Mouse (Mus musculus): Measurements from ENCODE around the gene Ndc80. TPM values are rescaled to one million over a fixed set of nuclear protein-coding genes. Genes with fewer than 3 reads are reported as not detected.
"Not testable (repeated sequence)": the region's sequence is repeated elsewhere in the genome, so short reads cannot be mapped to it uniquely, and the experiment has no call there.

Gene Ndc80
- polyA plus RNA-seq, 1 experiment from 2014 or later = 60.6 TPM

- DNase-seq (ENCODE audit: low spot score) = peak; percentile 55
Observed at GRCm38 (mm10) chr17:71479381-71479901, 47.2 kb downstream of the Ndc80 start.

GRCm38 (mm10) chr17:71477481-71477880 is 49.2 kb downstream of the Ndc80 start:
- DNase-seq (ENCODE audit: low spot score) = no peak

- no peak for DNase-seq (ENCODE audit: low spot score)
Observed at GRCm38 (mm10) chr17:71476346-71477020, 50.2 kb downstream of the Ndc80 start.

- DNase-seq (ENCODE audit: low spot score) = peak; percentile 71
Observed at GRCm38 (mm10) chr17:71475705-71476089, 51.0 kb downstream of the Ndc80 start.

GRCm38 (mm10) chr17:71474762-71475704 is 51.6 kb downstream of the Ndc80 start, which contains the start of gene Smchd1:
Gene Smchd1, minus strand, starts transcription at chr17:71475343.
- DNase-seq (ENCODE audit: low spot score) = peak; percentile 91

- DNase-seq (ENCODE audit: low spot score) = peak; percentile 26
Observed at GRCm38 (mm10) chr17:71474128-71474527, 52.5 kb downstream of the Ndc80 start.

- no peak for DNase-seq (ENCODE audit: low spot score)
Observed at GRCm38 (mm10) chr17:71471261-71471660, 55.4 kb downstream of the Ndc80 start.

- peak; percentile 35 for DNase-seq (ENCODE audit: low spot score)
Observed at GRCm38 (mm10) chr17:71460312-71460711, 66.3 kb downstream of the Ndc80 start.

GRCm38 (mm10) chr17:71459818-71460217 is 66.8 kb downstream of the Ndc80 start, which contains the start of gene Gm4707:
Gene Gm4707, minus strand, starts transcription at chr17:71459918.
- no peak for DNase-seq (ENCODE audit: low spot score)

GRCm38 (mm10) chr17:71457361-71457760 is 69.3 kb downstream of the Ndc80 start:
- not testable (repeated sequence) for DNase-seq (ENCODE audit: low spot score)

Other genes starting within 250 kb of the Ndc80 start
- gene Emilin2, start 214.9 kb downstream of the Ndc80 start, polyA plus RNA-seq (2015; fragmentation: Nextera tagmentation; extraction: Ambion mirVana) = 3.2 TPM in 2 replicates
- gene Gm4707, start 66.9 kb downstream of the Ndc80 start, polyA plus RNA-seq (2015; fragmentation: Nextera tagmentation; extraction: Ambion mirVana) = 0.91 and 2.8 TPM in 2 replicates
- 66.3 and 75.3 TPM in 2 replicates for gene Smchd1, start 51.5 kb downstream of the Ndc80 start, polyA plus RNA-seq (2015; fragmentation: Nextera tagmentation; extraction: Ambion mirVana)
- gene Spdya, start 25.2 kb upstream of the Ndc80 start, polyA plus RNA-seq (2015; fragmentation: Nextera tagmentation; extraction: Ambion mirVana) = 0.27 and 0.35 TPM in 2 replicates
- 75.4 and 75.6 TPM in 2 replicates for gene Wdr43, start 89.0 kb upstream of the Ndc80 start, polyA plus RNA-seq (2015; fragmentation: Nextera tagmentation; extraction: Ambion mirVana)
- gene Togaram2, start 146.4 kb upstream of the Ndc80 start, polyA plus RNA-seq (2015; fragmentation: Nextera tagmentation; extraction: Ambion mirVana) = 0.53 and 0.62 TPM in 2 replicates
- not detected in 2 replicates for gene Pcare, start 226.0 kb upstream of the Ndc80 start, polyA plus RNA-seq (2015; fragmentation: Nextera tagmentation; extraction: Ambion mirVana)
- gene Clip4, start 241.6 kb upstream of the Ndc80 start, polyA plus RNA-seq (2015; fragmentation: Nextera tagmentation; extraction: Ambion mirVana) = 30.4 and 32.5 TPM in 2 replicates